Mouse (Mus musculus) erythroid progenitor cell, adult 5-6 weeks (primary cell): Measurements from ENCODE around the gene Rcsd1. TPM values are rescaled to one million over a fixed set of nuclear protein-coding genes. Genes with fewer than 3 reads are reported as not detected.

Experiments
- ATAC-seq: replicated peaks from 2 replicates; pipeline ENCODE4 v1.8.0; 2016; ENCODE audit warnings: moderate number of reproducible peaks, mild to moderate bottlenecking, moderate TSS enrichment, inconsistent platforms; ENCODE audit not compliant: poor library complexity, low FRiP score, severe bottlenecking
- total RNA-seq, 2 experiments: library from RNA; stranded (forward) in 1 of 2; stranded (reverse) in 1 of 2; fragments of 150-400 nt in 1 of 2; fragments of 186-747, 209-891 nt in 1 of 2; gene quantifications; 2 replicates each; pipeline versions ENCODE4 v1.2.3 to v1.2.4; 2015 to 2017; ENCODE audit warnings: low replicate concordance in 2 of 2

Rcsd1 gene
- total RNA-seq, 2 experiments from 2014 or later = 8.8 to 19.9 TPM

DNA sequence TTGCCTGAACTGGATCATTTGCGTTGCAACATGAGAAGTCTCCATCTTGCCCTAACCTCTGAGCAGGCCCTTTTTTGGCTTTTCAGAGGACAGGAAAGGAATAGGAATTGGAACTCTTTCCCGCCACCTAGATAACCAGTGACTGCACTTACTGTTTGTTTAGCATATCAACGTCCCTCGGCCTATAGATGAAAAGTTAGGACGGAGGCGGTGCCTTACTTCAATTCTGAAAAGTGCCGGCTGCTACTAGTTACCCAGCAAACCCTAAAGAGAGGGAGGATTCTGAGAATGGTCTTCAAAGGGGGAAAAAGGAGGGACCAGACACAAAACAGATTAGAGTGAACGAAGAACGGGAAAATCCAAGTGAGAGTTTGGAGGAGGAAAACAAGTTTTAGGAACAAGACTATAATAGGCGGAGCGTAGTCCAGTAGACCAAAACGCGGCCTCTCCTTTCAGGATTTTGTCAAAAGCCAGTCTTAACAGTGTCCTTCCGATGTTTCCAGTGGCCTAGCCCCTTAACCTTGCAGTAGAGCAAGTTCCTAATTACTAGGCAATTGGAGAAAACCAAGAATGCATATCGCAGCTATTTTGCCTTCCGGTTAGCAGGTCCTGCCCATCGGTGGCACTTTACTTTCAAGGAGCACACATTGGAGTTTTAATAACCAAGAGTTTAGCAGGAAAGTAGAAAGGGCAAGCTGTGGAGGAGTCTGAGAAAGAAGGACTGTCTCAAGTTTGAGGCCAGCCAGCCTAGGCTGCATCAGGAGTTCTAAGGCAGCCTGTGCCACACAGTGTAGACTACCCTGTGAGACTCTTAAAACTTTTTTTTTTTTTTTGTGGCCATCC is 74.3 kb downstream of the Rcsd1 start:
- no peak for ATAC-seq

DNA sequence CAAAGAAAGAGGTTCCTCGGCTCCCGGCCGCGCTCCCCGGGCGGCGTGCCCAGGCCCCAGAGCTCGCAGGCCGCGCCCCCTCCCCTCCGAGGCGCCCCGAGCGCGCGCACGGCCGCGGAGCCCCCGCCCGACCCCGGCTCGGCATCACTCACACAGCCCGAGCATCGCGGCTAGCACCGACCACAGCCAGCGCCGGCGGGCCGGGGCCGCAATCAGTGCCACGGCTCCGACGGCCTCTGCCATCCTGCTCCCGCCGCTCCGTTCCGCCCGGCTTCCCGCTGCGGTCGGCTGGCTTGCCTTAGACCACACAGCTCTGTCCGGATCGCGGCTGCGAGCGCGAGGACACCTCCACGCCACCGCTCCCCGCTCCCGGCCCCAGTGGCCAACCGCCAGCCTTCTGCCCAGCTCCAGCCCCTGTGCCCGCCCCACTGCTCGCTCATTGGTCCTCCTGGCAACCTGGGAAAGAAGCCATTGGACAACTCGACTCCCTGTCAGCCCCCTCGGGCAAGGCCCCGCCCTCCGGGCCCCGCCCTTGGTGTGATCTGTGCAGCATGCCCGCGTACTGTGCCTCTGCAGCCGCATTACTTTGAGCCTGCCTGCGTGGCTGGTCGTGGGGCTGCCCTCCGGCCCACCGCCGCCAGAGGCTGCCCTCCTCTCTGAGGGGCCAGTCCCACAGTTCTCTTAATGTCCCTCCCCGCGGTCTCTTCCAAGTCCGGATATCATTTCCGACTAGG is 75.2 kb downstream of the Rcsd1 start, which contains the start of gene Mpzl1:
Gene Mpzl1, minus strand, starts transcription at position 388 of the 734 bp plus-strand sequence.
- ATAC-seq = peak; percentile 100

DNA sequence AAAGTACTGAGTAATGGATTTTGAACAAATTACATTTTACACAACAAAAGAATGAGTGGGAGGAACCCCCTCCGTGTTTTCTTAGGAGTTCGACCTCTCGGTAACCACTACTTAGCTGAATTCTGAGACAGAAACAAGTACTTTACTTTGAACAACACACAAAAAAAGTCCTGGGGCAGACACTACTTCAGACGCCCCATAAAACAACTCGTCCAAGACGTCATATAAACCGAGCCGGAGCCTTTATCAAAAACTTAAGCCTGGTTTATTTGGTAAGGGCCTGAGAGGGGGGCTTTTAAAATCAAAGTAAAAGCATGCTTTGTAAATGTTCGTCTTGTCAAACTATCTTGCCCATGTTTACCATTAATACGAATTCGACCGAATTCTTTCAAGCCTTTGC is 76.2 kb downstream of the Rcsd1 start:
- no peak for ATAC-seq

DNA sequence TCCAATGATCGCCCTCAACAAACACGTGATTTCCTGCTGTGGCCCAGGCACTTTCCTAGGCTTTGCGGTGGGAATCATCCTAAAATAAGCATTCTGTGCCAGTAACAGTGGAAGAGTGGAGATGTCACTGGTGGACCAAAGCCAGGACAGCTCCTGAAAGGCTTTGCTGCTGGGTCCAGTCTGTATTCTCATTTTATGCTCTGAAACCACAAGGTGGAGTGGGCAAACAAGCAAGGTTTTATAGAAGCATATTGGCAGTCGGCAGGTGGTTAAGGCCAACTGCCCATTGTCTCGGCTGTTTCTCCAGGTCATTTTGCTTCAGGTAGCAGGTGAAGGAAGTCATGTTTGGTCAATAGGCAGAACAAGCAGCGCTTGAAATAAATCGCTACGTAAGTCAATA is 78.4 kb downstream of the Rcsd1 start:
- no peak for ATAC-seq

DNA sequence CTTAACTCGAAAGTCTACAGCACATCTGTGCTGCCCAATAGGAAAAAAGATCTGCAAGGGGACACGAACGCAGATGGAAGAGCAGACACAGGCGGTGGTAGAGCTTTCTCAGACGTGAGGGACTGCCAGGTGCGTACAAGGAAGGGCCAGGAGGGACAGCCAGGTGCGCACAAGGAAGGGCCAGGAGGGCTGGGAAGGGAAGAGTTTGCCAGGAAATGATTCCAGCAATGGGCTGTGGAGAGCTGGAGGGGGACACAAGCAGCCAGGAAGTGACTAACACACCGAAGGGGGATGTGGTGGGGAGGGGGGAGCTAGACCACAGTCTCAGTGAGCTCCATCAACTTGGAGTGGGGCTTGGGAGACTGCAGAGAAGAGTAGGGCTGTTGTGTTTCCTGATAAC is 79.6 kb downstream of the Rcsd1 start:
- ATAC-seq = no peak

DNA sequence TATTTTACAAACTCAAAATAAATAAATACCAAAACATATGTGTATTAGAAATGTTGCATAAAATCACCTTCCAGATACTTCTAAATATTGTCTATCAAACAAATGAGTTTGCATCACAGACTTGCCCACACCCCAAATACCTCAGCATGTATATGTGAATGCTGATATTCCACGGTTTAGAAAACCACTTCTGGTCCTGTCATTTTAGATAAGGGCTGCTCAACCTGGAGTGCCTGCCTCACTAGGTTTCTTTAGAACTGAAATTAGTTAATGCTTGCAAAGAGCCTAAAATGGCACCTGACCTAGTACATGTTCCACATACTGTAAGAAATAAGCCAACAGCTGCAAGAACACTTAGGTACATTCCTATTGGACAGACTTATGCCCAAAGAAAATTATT is 81.0 kb downstream of the Rcsd1 start:
- ATAC-seq = no peak

DNA sequence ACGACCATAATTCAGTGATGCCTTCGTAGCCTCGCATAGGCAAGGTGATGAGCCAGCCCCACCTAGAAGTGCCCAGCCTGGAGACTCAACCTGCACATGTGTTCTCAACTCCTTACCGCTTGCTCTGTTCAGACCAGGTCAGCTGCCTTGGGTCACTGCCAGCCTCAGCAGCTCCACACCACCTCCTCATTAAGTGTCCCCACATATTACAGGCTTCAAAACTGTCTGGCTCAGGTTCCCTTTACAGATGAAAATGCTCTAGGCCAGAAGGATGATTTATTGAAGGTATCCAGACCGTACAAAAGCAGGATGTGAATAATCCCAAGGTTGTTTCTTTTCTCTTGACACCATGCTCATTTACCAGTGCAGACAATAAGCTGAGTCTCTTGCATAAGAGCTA is 83.7 kb downstream of the Rcsd1 start:
- ATAC-seq = no peak

DNA sequence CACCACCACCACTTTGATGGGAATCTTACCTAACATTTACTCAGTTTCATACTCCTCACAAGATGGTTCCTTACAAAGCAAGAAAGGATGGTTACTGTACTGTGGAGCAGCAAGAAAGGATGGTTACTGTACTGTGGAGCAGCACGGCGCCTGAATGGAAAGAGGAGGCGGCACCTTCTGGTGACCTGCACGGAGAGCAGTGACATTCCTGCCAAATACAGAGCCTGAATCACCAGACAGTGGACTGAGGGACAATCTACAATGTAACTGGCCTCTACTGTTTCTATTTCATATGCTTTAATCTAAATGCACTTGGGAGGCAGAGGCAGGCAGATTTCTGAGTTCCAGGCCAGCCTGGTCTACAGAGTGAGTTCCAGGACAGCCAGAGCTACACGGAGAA is 84.5 kb downstream of the Rcsd1 start:
- ATAC-seq = no peak

DNA sequence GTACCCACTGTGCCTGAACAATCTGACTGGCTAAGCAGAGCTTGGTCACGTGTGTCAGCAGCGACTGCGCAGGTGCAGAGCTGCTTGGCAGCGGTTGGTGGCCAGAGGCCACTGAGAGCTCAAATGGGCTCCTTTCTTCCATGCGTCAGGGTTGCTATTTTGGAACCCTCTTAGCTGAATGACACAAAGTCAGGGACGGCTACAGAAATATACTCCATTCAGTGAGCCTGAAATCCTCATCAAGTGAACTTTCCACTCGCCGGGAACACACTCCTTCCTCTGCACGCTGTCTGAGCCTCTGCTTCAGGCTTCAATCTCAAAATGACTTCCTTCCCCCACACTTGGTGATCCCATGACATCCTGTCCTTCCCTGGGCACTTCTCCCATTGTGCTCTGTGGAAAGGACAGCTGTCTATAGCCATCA is 91.3 kb downstream of the Rcsd1 start:
- no peak for ATAC-seq

DNA sequence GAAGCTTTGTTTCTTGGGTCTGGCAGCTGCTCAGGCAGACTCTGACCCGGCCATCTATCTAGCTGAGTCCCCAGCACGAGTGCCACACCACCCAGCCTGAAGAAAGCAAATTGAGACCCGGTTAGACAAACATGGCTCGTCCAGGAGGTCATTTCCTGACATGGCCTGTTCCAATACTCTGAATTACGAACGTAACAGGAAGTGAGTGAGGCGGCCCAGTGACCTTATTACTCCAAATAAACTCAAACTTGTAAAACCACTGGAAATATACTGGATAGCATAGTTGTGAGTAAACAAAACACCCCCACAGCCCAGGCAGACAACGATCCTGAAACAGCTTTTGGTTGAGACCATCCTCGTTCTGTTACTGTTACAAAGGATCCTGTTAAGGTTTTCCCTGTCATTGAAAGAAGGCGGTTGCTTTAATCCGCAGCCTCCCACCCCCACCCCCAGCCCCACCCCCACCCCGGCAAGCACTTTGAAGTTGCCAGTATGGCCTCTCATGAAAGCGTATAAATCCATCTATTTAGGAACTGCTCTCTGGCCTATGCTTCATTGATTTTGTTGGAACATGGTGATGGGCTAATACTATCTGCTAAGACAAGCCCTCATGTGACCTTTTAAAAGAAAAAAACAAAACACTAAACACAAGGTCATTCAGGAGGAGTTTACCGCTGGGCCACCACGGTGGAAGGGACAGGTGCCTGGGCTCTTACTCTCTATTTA is 92.2 kb downstream of the Rcsd1 start:
- ATAC-seq = no peak

DNA sequence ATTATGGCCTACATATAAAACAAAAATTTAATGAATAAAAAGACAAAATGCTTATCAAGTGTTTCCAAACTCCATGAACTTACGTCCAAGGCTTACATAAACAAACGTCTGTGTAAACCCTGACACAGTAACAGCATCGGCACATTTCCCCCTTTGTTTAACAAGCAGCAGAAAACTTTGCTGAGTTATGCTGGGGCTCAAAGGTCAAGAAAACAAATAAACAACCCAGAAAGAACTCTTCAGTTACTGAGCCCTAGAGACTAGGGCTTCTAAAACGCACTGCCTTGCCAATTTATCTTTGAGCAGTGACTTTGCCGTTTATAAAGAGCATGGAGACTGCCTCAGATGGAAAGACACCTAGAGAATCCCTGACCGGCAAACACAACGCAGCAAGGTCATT is 92.9 kb downstream of the Rcsd1 start:
- no peak for ATAC-seq

DNA sequence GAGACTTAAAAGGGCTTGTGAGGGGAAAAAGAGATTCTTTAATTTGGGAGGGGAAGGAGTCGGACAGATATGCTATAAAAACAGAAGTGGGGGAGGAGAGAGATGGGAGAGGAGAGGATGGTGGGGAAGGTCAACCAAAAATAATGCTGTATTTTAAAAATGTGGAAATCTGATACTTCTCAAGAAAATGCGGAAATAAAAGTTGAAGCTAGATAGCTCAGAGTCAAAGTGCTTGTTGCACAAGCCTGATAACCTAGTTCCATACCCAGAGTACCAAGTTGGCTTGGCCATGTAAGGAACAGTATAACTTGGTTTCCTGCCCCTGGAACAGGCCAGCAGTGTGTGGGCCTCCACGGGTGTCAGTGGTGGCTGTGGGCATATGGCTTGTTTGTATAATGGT is 94.8 kb downstream of the Rcsd1 start:
- no peak for ATAC-seq

DNA sequence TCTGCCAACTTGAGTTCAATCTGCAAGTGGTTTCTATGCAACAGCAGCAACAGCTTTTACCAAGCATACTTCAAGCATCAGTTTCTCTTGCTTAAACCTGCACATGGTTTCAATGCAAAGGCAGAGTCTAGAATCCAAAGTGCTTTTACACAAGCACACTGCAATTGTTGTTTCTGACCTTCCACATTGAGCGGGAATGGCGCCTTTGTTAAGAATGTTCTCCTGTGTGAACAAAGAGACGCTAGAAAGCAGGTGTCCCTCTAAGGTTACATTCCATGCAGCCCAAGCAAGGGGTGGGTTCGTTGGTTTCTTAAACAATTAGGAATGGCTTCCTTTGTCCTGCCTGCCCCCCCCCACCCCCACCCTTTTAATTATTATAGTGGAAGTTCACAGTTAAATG is 95.6 kb downstream of the Rcsd1 start:
- ATAC-seq = no peak

DNA sequence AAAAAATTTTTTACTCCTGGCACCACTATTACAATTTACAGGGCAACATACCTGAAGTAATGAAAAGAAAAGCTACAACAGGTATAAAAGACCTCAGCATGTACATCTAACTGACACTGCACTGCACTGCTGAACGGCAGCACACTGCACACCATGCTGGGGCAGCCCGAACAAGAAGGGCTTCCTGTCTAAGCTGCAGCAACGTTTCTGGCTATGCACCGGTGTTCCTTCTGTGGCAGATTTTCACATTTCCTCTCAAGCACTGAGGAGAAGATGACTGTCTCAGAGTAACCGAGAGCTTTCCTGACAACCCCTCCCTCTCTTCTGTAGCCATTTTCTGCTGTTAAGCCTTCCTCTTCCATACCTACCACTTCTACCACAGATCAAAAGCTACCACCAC is 96.8 kb downstream of the Rcsd1 start:
- ATAC-seq = no peak

DNA sequence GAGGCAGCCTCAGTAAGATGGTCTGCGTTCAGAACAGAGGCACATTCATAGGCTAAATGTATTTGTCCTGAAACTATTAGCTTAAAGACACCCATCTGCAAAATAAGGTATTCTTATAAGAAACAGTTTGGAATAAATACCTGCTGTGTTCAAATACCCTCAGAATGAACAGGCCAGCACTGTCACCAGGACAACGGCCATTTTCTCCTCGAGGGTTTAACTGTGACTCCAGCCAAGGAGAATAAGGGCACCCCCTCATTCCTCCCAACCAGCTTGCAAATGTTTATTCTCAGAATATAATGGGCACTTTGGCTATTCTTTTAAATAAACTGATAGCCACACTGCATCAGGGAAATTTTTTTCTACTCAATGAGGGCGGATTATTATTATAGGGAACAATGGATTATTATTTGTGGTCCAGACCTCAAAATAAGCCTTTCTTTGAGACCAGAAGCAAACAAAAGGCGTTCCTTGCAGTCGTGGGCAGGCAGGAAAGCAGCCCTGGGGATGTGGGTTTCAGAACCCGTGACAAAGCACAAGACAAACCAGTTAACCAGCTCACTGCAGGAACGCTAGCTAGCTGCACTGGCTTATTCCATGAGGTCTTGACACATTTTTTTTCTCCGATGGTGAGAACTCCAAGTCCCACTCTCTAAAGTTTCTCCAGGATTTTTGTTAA is 99.1 kb downstream of the Rcsd1 start:
- no peak for ATAC-seq

DNA sequence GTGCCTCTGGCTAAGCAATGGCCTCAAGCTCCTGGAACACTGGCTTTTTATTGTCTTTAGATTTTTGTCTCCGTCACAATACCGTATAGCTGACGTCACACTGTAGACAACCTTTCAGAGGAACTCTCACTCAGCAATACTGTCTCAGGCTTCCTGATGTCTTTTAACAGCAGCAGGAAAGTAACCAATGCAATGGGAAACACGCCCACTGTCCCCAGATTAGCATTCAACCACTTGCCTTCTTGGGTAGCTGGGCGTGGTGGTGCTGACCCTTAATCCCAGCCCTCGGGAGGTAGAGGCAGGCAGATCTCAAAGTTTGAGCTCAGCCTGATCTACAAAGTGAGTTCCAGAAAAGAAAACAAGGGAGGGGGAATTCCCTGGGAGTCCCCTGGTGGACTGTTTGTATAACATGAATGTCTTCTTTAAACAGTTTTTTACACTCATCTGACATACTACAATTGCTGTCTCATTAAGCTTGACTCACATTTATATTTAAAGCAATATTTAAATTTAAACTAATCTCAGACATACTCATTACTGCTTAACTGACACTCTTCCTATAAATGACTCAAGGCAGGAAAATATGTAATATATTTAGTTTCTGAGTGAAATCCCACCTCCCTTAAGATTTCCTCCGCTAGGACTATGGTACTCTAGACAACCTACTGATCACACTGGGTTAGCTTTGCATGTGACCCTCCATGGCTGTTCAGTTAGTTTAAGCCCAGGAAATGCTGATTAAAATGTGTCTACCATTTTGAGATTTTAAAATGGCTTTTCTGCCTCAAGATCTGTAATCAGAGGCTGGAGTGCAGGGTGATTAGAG is 99.8 kb downstream of the Rcsd1 start:
- no peak for ATAC-seq

DNA sequence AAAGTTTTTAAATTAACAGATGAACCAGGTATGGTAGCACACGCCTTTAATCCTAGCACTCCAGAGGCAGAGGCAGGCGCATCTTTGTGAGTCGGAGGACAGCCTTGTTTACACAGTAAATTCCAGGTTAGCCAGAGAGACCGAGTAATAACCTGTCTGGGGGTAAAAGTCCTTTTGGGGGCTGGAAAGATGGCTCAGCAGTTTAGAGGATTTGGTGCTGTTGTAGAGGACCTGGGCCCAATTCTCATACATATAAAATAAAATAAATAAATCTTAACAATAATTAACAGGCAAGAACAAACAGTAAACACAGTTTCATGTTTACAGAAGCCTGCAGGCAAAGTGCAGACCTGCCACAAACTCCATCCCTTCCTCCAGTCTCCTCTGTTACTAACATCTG is 100.7 kb downstream of the Rcsd1 start:
- no peak for ATAC-seq

DNA sequence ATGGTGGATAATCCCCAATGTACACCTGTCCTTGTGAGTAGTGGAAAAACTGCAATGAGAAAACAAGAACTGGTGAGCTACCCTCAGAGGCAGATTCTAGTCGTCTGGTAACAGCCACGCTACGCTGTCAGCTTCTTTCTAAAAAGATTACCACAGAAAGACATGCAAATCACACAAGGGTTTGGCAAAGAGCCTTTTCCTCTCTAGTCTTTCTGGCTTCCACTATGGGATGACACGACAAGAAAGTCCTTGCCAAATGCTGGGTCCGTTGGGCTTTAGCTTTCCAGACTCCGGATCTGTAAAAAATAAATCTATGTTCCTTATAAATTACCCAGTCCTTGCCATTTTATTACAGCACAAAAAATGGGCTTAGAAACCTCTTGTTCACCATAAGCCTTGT is 103.8 kb downstream of the Rcsd1 start:
- ATAC-seq = no peak

DNA sequence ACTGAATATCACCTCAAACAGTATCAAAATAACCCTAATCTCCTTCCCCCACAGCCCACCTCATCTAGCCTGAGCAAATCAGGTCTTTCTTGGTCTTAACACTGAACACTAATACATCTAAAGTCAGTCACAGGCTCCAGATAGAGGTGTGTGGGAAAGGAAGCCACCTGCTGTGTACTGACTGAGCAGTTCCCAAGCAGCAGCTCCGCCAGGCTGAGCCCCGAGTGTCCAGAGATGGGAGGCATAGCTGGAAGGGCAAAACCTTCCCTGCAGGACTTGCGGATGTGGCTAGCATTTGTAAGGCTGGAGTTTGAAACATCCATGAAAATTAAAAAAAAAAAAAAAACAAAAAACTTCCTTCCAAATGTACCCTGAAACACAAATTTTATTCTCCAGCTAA is 104.4 kb downstream of the Rcsd1 start:
- ATAC-seq = no peak
